Mouse (Mus musculus) embryo, embryonic 11 days (tissue): ENCODE data around the gene Large2.
A peak's percentile ranks its signal among the peaks of the same experiment; 100 is the strongest.
"Not testable (repeated sequence)": the region's sequence is repeated elsewhere in the genome, so short reads cannot be mapped to it uniquely, and the experiment has no call there.

Source experiments
- DNase-seq: peaks from one replicate; pipeline ENCODE4 v3.0.0-alpha.2; 2015

Large2 gene

DNA sequence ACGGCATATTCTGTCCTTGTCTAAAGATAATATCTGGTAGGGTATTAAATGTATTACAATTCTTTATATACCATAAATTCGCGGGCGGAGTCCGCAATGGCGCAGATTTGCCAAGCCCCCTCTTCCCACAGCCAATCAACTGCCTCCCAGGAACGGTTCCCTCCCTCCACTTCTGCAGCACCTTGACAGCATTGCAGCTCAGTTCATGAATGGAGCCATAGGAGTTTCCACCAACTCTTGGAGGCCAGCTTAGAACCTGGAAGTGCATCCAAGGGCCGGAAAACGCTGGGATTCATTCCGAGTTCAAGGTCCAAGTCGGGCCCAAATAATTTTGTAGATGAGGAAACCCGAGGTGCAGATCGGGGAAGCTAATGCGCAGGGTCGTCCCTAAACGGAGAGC lies at the start of gene Large2, which contains the start of gene Pex16:
Gene Large2, minus strand, starts transcription at position 356 of the 400 bp plus-strand sequence.
Gene Pex16, plus strand, starts transcription at position 163 of the 400 bp plus-strand sequence.
- peak; percentile 64 for DNase-seq

DNA sequence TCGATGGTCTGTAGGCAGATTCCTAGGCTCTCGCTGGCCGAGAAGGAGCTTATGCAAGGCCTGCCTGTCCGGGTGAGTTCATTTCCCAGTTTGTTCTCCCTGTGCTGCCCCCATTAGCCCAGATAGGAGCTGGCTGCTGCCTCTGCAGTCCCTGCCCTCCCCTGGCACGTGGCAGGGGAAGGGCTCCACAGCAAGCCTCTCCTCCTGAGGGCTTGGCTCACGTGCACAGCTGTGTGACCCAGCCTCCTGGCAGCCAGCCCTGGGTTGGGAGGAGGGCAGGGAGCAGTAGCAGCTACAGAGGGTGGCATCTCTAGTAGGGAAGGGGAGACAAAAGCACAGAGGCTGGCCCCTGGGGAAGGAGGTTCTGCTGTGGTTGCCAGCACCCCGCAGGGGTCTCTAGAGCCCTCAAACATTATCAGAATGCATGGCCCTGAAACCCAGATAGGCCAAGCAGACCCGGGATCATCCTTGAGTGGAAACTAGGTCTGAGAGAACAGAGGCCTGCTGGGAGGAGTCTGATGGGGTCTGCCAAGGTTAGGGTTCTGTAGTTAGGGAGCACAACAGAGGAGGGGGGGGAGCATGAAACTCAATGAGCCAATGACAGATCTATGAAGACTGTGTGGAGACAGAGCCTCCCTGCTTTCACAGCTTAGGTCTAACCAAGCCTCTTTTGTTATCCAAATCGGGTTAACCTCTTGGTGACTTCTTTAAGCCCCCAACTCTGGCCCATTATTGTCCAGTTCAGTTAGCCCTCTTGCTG lies 49.2 kb upstream of the Large2 start:
- DNase-seq = no peak

DNA sequence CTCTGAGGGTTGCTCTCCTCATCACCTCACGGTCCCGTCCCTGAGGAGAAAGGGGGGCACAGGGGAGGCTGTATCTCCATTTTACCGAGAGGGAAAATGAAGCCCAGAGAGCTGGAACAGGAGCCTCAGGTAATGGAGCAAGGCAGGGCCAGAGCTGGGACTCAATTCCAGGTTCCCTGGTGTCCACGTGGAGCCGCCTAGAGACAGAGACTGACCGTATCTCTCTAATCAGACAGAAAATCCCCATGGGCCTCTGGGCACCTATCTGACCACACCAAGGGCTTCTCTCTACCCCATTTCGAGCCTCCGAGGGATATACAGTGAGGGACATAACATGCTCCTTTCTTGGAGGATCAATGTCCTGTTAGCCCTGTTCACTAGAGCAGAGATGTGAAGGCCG lies 48.5 kb upstream of the Large2 start:
- no peak for DNase-seq

DNA sequence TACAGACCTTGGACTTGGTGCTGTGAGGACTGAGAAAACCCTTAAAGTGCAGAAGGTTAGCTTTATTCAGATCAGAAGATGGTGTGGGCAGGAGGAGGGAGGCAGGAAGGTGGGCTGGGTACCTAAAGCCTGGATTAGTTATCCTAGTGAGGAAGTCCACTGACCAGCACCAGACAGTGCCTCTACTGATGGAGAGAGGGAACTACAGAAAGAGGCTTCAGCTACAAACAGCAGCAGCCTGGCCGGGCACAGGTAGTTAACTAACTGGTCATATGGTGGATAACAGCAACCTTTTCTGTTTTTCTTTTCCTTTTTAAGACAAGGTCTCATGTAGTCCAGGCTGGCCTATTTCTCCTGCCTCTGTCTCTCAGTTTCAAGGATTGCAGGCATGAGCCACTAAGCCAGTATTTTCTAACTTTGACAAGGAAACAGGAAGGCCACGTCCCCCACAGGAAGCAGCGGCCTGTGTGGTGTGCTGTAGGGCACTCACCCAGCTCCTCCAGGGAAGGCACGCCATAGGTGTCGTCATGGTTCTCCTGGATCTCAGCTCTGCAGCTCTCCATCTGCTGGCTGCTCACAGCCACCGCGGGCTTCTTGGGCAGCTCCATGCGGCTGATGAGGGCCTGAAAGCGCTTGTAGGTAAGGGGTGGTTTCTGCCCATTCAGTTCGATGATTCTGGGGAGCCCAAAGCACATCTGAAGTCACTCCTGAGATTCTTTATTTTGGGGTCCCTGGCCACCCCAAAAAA lies 47.9 kb upstream of the Large2 start:
- no peak for DNase-seq

DNA sequence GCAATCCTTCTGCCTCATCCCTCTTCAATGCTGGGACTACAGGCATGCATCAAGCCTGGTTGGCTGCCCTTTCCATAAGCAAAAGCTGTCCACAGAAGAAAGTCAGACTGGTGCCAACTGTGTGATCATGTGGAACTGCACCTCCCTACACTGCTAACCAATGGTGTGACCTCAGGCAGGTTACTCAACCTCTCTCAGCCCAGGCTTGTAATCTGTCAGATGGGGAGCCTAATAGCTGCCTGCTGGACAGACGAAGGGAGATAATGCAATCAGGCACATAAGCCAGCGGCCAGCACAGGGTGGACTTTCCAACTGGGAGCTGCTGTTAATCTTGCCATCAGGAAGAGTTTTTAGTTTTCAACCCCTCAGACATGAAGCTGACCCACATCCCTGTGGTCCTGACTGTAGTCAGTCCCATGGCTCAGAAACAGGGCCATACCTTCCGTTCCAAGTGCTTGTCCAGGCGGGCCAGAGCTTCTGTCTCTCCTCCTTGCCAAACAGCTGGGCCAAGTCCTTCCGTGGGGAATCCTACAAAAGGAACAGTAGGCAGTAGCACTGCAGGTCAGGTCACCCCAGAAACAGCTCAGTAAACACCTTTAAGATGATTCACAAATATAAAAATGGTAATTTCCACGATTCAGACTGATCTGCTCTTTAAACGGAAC lies 47.2 kb upstream of the Large2 start:
- DNase-seq = no peak

DNA sequence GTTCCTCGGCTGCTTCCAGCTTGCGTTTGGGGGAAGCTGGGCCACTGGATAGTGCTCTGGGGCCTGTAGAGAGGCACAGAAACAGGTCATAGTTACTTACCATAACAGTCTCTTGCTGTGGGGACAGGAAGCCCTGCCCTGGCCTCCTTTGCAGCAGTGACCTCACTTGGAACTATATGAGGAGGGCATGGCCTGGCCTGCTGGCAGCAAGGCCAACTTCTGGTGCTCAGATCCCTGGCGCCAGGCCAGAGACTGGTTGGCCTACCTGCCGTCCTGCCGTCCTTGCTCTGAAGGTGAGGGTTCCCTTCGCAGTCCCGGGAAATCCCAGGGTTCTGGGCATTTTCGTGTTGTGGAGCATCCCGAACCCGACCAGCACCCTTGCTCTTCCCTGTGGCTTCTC lies 37.0 kb upstream of the Large2 start:
- DNase-seq = no peak

DNA sequence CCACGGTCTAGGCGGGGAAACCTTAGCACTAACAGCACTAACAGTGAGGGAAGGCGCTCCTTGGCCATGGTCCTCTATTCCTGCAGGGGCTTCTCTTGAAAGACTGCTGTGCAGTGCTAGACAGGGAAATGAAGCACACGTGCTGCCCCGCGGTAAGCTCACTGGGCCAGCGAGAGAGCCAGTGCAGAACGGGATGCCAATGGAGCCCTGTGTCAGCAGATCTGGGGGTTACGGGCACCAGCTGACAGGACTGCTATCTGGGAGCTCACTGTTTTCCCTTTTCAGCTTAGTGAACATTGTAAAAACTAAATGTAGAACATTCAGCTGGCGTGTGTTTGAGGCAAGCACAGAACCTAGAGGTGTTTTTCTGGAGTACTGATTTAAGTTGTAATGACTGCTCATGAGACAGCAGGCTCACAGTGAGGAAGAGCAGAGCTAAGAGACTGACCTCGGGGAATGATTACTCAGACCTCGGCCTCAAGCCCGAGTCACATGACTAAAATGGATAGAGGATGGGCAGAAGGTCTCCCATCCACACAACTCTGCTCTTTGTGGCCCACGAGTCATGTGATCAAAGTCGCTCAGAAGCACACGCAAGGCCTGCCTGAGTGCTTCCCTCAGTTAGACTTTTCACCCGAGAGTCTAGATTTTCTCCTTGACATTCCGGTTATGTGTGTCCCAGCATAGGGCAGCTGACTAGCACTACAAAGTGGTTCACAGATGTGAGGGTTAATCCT lies 33.8 kb upstream of the Large2 start:
- no peak for DNase-seq

DNA sequence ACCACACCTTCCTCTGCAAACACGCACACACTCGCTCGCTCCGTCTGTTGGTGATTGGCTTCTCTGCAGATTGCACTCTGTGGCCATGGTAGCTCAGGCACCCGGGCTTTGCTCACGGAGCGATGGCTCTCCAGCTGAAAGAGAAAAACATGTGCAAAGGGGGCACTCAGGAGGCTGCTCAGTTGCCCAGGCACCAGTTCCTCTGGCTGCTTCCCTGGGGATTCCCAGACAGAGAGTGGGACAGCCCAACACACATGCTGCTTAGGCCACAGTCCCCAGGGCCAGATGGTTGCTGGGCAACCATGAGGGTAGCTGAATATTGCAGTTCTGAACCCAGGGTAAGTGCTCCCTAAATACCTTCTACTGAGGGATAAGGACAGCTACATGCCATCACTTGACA lies 31.0 kb upstream of the Large2 start:
- DNase-seq = peak; percentile 27

DNA sequence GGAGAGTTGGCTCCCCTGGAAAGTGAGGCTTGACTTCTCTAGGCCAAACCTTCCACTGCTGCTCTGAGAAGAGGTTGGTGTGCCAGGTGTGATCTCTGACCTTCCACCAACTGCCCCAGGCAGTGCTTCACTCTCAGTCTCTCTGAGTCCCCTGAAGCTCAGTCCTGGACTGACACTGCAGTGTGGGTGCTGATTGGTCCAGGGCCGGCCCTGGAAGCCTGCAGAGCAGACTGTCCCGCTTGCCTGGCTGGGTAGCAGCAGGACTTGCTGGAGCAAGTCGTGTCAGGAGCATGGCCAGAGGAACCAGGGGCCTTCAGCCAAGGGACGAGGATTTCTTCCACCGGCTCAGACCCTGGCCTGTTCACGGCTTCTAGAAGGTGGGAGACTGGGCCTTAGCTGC lies 30.1 kb upstream of the Large2 start:
- no peak for DNase-seq

DNA sequence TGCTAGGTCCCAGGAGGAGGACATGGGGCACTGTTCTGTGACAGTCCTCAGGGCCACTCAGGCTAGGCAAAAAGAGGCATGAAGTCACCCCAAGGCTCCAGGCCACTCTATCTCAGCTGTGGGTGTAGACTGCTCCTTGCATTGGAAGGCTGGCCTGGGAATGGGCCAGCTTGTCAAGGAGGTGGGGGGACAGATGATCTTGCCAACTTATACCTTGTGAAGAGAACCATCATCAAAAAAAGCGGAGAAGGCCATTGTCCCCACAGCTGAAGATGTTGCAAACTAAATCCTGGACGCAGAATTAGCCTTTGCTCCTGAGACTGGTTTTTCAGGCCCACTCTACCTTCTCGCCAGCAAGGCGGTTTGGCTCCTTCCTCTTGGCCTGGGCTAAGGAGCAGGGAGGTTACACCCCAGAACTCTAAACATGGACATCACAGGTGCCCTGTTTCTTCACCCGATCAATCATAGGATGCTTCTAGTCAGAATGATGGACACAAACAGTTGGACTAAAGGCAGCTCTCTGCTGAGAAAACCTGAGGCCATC lies 29.2 kb upstream of the Large2 start:
- DNase-seq = no peak

DNA sequence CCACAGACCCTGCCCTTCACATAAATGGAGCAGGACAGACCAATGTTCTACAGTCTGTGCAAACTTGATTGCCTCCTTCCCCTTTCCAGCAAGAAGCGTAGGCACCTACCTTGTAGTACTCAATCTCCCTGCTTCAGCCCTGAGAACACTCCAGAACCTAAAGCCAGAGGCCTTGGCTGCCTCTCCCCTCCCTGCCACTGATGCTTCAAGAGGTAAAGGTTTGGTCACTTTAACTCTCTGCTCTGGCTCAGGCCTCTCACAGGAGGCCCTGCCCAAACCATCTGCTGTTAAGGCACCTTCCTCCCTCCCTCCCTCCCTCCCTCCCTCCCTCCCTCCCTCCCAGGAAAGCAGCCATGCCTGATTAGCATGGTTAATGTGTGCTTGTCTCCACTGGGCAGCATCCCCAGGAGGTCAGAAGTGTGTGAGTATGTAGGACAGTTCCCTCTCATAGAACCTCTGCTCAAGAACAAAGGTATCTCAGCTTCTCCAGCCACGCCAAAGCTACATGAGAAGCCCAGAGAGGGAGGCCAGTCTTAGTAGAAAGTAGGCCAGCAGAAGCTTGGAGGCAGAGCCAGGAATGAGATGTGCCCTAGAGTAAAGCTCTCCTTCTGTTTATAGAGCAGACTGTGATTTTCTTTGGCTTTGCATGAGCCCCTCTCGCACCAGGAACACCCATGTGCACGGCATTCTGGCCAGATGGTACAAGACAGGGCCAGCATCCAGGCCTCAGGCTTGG lies 28.1 kb upstream of the Large2 start:
- DNase-seq = no peak

DNA sequence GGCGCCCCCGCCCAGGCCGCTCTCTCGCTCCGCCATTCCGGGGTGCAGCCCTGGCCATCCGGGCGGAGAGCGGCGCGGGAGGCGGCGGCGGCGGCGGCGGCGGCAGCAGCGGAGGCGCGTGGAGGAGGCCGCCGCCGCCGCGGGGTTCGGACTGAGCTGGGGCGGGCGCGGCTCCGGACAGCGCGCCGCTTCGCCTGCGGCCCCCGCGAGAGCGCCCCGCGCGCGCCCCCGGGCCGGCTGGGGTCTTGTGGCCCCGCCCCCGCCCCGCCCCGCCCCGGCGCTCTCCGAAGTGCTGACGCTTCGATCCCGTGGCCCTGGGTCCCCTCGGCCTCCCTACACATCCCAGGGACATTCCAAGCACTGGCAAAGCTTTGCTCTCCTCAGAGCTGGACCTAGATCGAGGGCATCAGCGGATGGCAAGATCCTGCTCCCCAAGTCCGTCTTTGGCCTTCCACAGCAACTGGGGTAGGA lies 26.5 kb upstream of the Large2 start, which contains the start of gene Mapk8ip1:
Gene Mapk8ip1, minus strand, starts transcription at position 173 of the 471 bp plus-strand sequence.
- DNase-seq = peak; percentile 86

DNA sequence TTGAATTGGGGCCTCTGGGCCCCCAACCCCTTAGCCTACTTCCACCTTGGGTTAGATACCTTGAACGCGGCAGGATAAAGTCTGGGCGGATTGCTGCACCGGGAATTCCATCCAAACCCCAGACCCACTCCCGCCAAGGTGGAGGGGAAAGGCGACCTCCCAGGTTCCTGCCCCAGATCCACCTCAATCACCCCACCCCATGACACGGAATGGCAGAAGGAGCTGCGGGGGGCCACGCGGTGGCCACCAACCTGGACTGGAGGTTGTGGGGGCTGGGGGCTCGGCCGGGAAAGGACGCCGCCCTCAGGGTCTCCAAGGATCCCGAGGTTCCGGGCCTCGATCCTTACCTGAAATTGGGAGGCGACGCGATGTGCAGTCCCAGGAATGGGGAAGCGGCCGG lies 26.0 kb upstream of the Large2 start:
- no peak for DNase-seq

DNA sequence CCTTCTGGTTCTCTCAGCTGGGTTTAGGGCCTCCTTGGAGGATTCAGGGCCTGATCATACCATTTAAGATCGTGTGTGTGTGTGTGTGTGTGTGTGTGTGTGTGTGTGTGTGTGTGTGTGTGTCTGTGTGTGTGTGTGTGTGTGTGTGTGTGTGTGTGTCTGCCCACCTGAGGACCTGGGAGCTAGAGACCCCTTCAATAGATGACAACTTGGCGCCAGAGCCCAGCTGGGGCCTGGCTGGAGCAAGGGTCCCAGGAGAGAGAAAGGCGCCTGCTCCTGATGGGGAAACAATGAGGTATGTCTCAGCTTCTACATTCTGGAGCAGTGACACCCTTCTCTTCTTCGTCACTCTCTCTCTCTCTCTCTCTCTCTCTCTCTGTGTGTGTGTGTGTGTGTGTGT lies 25.2 kb upstream of the Large2 start:
- not testable (repeated sequence) for DNase-seq

DNA sequence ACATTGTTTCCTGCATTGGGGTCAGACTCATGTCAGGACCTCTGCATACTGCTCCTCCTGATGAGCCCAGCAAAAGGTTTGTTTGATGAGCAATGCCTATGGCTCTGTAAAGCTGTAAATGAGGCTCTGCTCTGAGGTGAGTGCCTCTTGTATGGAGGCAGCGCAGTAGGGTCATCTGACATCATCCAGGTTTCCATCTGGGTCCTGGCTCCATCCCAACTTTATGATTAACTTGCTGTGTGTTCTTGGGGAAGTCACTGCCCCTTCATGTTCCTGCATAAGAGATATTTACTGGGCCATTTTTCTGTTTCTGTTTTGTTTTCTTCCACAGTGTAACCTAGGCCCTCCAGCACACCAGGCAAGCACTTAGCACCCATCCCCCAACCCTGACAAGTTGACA lies 22.8 kb upstream of the Large2 start:
- DNase-seq = no peak

DNA sequence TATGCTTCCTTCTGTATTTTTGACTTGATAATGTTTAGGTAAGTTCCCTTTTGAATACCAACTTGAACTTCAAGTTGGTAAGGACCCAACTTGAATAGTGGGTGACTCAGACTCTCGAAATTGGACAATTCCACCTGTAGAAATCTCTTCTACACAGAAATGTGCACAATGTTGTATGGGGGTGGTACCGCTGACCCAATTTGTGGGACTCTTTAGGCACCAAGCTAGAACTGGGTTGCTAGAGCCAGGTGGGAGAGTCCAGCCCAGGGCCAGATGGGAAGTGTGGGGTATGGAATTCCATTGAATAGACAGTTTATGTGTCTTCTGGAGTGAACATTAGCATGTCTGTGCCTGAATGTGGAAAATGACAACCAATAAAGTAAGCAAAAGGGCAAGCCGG lies 20.9 kb upstream of the Large2 start:
- DNase-seq = no peak

DNA sequence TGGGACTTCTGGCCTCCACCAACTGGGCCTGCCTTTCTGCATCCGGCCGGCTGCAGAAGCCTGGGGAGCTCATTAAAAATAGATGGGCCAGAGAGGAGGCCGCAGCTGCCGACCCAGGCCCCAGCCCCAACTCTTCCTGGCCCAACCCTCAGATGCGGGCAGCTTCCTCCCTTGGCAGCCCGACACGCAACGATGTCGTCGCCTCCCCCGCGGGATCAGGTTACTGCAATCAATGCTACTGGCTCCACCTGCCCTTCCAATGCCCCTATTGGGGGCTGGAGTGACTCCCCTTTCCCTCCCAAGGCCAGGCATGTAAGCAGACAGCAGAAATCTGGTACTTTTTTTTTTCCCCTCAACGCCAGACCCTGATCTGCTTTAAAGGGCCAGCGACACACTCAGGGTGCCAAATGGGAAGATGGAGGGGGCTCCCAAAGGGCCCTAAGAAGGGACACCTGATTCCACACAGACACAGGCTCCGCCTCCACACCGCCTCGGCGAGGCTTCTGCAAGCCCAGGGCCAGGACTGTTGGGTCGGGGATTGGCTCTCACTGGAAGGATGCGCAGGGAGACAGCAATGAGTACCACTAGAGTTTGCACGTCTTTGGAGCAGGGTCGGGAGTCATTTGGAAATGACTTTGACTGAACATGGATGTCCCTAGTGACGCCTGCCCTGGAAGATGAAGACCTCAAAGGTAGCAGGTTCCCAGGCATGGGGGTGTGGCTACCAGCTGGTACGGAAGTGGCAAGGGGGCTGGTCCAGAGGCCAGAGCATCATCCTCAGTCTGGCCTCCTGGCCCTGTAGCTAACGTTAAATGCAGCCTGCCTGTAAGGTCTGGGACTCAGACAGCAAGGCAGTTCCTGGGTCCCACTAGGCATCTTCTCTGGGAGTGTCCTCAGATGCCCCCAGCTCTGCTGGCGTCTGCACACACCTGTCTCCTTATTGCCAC lies 17.9 kb upstream of the Large2 start:
- peak; percentile 91 for DNase-seq

DNA sequence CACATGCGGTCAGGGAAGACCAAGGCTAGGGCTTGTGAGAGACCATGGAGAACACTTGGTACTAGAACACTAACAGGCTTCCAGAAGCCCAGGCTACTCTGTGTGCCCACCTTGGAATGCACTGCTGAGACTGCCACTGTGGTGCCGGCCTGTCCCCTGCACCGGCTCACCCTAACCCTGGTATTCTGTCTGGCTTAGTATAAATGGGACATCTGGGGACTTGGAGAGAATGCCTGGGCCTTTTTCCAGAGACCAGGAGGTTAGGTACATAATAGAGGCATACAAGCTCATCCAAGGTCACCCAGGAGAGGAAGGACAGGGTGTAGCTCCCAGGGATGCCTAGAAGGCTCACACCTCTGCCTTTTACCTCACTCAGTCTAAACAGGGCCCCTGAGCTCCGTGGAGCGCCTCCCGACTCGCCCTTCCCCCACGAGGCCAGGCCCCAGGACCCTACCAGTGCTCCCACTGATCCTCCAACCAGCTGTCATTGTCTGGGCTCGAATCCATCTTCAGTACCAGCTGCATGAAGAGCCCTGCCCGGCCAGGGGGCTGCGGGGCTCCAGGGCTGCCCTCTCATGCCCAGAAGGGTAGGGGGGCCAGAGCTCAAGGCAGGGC lies 17.1 kb upstream of the Large2 start:
- DNase-seq = no peak

DNA sequence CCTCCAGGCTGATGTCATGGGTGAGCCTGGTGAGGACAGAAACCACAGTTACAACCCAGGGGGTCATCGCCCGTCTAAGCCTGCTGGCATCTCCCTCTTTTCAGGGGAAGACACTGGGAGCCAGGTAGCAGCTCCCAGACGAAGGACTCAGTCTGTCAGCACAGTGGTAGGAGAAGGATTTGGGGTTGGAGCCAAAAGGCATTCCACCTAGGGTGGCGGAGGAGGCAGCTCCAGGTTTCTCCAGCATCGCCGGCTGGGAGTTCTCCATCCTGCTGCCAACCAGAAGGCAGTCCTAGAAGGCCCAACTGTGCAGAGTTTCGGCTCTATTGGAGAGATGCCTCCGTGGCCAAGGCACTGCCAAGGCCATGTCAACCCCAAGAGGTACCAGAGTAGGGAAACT lies 16.4 kb upstream of the Large2 start:
- no peak for DNase-seq
